Mouse (Mus musculus): ENCODE measurements at regions not wholly inside any gene's neighbourhood (a gene's known extent, or its start where the extent isn't known, plus 50 kb on each side); places are given as distances from the start of the nearest gene placed in this dataset.

DNA sequence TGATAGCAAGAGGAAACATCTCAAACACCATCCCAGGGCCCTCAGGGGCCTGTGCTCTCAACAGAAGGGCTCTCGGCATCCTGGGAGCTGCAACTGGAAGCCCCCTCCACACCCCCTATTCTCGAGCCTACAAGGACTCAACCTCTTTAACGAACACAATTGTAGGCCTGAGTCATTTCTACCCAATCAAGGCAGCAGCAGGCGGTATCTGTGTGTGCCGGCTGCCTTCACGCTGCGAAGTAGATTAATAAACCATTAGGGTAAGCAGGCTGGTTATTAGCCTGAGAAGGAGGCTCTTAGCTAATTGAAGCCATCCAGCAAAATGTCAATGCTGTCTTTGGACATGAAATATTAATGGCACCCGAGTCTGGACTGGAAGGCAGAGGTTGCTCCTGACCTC is 61.7 kb upstream of the Ppp1r26 start:
- TF ChIP-seq MAX (IDR thresholded peaks at IDR 0.05; ENCODE audit: low read length) (no peak), POLR2A (IDR thresholded peaks at IDR 0.05; ENCODE audit: low read depth, low read length) (no peak), CTCF (conservative IDR thresholded peaks at IDR 0.05 in 1 of 2, IDR thresholded peaks at IDR 0.05 in 1 of 2; ENCODE audit: low read depth in 2 of 2, low read length in 2 of 2) (no peak), CHD1 (IDR thresholded peaks at IDR 0.05; ENCODE audit: low read depth, low read length) (no peak)
